Mouse (Mus musculus) gastrocnemius, adult 8-10 months (tissue): ENCODE data around the gene H2-M5. TPM values are rescaled to one million over a fixed set of nuclear protein-coding genes. Genes with fewer than 3 reads are reported as not detected.

Source experiments
- DNase-seq, 2 experiments: peaks; one replicate each; pipeline ENCODE4 v3.0.0; 2022; ENCODE audit warnings: low spot score in 2 of 2
- total RNA-seq, 4 experiments: library from RNA; stranded (reverse); gene quantifications; 2 replicates each; pipeline ENCODE4 v1.2.4; 2022

Gene H2-M5
- total RNA-seq, 4 experiments from 2014 or later = not detected

- no peak for DNase-seq
Measured at GRCm38 (mm10) chr17:36949265-36949664, 40.1 kb downstream of the H2-M5 start.

- no peak for DNase-seq
Measured at GRCm38 (mm10) chr17:36948286-36948685, 41.1 kb downstream of the H2-M5 start.

DNA sequence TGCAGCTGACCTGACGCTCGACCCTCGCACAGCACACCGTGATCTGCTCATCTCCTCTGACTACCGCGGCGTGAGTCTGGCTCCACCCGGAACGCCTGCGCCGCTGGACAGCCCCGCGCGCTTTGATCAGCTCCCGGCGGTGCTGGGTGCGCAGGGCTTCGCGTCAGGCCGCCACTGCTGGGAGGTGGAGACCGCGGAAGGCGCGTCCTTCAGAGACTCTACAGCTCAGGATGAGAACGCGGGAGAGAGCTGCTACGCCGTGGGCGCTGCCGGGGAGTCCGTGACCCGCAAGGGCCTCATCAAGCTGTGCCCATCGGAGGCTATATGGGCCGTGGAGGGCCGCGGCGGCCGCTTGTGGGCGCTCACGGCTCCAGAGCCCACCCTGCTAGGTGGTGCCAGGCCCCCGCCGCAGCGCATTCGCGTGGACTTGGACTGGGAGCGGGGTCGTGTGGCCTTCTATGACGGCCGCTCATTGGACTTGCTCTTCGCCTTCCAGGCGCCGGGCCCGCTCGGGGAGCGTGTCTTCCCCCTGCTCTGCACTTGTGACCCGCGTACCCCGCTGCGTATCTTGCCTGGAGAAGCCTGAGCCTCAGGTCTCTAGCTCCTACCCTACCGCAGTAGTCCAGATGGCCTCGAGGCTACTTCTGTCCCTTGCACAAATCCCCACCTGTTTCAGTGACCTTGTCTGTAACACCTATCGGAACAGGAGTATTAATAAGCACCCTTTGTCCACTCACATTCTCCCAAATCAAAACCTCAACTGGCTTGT, 42.1 kb downstream of the H2-M5 start:
- DNase-seq = peak; percentile 23 to 28

DNA sequence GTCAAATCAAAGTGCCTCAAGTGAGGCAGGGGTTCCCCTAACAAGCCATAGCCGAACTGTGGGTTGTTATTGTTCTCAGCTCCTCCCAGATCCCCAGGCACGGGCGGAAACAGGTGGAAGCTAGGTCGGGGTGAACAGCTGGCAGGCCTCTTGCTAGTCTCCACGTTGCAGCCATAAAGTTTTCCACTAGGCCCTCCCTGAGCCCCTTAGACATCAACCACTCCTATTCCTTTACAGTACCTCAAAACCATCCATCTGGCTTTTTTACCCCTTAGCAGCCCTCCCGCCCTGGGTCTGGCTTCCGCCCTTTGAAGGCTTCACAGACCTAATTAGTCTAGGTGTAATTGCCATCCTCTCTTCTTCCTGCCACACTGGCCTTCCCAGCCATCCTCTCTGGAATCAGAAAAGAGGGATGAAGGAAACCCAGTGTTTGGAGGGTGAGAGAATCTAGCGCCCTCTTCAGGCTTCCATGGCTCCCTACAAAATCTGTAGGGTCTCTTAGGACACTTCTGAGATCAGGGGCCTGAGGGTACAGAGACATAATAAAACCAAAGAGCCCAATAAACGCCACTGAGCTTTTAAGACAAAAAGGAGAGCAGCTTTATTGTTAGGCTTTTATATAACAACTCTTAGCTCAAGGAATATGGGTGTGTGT, 45.1 kb downstream of the H2-M5 start:
- no peak for DNase-seq

- DNase-seq = no peak
Measured at GRCm38 (mm10) chr17:36943691-36944090, 45.6 kb downstream of the H2-M5 start.

DNA sequence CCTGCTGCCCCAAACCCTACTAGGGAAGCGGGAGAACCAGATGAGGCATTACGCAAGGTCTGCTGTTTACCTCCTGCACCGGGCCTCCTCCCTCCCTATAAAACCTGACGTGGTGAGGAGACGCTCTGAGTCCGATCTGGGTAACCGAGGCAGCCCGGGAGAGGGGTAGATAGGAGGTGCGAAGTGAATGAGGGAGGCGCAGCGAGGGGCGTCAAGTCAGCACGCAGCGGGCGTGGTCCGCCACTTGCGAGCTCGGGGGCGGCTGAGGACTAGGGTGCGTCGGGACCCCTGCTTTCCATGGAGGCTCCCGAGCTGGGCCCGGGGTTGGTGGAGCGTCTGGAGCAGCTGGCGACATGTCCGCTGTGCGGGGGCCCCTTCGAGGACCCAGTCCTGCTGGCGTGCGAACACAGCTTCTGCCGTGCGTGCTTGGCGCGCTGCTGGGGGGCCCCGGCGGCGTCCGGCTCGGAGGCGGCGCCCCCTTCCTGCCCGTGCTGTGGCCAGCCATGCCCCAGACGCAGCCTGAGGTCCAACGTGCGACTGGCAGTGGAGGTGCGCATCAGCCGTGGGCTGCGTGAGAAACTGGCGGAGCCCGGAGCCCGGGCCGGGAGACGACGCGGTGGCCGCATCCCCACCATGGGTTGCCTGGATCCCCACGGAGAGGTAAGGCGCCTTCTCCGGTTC, 46.4 kb downstream of the H2-M5 start, which contains the start of gene Rnf39:
Gene Rnf39 (plus strand): TSS at position 128 of the 681 bp plus-strand sequence.
- DNase-seq = no peak

GRCm38 (mm10) chr17:36942391-36942790, 46.9 kb downstream of the H2-M5 start:
- no peak for DNase-seq

GRCm38 (mm10) chr17:36938056-36938455, 51.3 kb downstream of the H2-M5 start:
- no peak for DNase-seq

Other genes starting within 250 kb of the H2-M5 start
- not detected for gene H2-M10.5, start 216.6 kb downstream of the H2-M5 start, total RNA-seq
- not detected for gene H2-M10.6, start 177.4 kb downstream of the H2-M5 start, total RNA-seq
- 10 to 100 TPM; 17.3 to 19.3 (median 18.6) TPM for gene Trim26, start 152.4 kb downstream of the H2-M5 start, total RNA-seq
- not detected for gene Trim15, start 122.3 kb downstream of the H2-M5 start, total RNA-seq
- gene Trim10, start 120.0 kb downstream of the H2-M5 start, total RNA-seq = not detected
- not detected for gene Trim40, start 99.4 kb downstream of the H2-M5 start, total RNA-seq
- gene Trim31, start 91.4 kb downstream of the H2-M5 start, total RNA-seq = not detected
- gene Rnf39, start 46.6 kb downstream of the H2-M5 start, total RNA-seq = 1 to 10 TPM in 1 of 4 experiments, under 1 TPM in 2, not detected in 1; 0.18 to 1.1 (median 0.75) TPM
- gene Ppp1r11, start 37.8 kb downstream of the H2-M5 start, total RNA-seq = 10 to 100 TPM; 53.7 to 69.7 (median 62.4) TPM
- 10 to 100 TPM; 17.7 to 22.3 (median 20.0) TPM for gene Znrd1, start 31.0 kb downstream of the H2-M5 start, total RNA-seq
- gene Znrd1as, start 30.9 kb downstream of the H2-M5 start, total RNA-seq = 10 to 100 TPM; 17.9 to 22.6 (median 20.6) TPM
- gene 2410137M14Rik, start 8.3 kb downstream of the H2-M5 start, total RNA-seq = not detected
- under 1 TPM in 3 of 4 experiments, not detected in 1; 0.12 to 0.38 (median 0.27) TPM for gene Zfp57, start 11.6 kb upstream of the H2-M5 start, total RNA-seq
- not detected for gene Mog, start 33.9 kb upstream of the H2-M5 start, total RNA-seq
- gene Gabbr1, start 56.4 kb upstream of the H2-M5 start, total RNA-seq = 1 to 10 TPM; 3.1 to 6.8 (median 6.4) TPM
- not detected for gene Olfr90, start 99.0 kb upstream of the H2-M5 start, total RNA-seq
- gene Olfr91, start 108.7 kb upstream of the H2-M5 start, total RNA-seq = not detected
- not detected for gene Olfr92, start 130.6 kb upstream of the H2-M5 start, total RNA-seq
- not detected for gene Olfr93, start 172.0 kb upstream of the H2-M5 start, total RNA-seq
- not detected for gene Ubd, start 204.4 kb upstream of the H2-M5 start, total RNA-seq
- not detected for gene Olfr94, start 211.5 kb upstream of the H2-M5 start, total RNA-seq
- gene Olfr95, start 223.6 kb upstream of the H2-M5 start, total RNA-seq = not detected
- not detected for gene Olfr96, start 230.6 kb upstream of the H2-M5 start, total RNA-seq
- not detected for gene Olfr97, start 247.8 kb upstream of the H2-M5 start, total RNA-seq